Mouse (Mus musculus) c-Kit-positive CD71-negative TER-119-negative erythroid progenitor cells, embryonic 14.5 days (primary cell): ENCODE results near the gene Rsrc1.

Source experiments
- DNase-seq: peaks from one replicate; pipeline ENCODE4 v3.0.0-alpha.2; 2013; ENCODE audit warnings: low read depth

Gene Rsrc1

GRCm38 (mm10) chr3:66981101-66981661, at the start of gene Rsrc1:
Rsrc1 (plus strand) TSS chr3:66981390.
- DNase-seq, result no peak

DNA sequence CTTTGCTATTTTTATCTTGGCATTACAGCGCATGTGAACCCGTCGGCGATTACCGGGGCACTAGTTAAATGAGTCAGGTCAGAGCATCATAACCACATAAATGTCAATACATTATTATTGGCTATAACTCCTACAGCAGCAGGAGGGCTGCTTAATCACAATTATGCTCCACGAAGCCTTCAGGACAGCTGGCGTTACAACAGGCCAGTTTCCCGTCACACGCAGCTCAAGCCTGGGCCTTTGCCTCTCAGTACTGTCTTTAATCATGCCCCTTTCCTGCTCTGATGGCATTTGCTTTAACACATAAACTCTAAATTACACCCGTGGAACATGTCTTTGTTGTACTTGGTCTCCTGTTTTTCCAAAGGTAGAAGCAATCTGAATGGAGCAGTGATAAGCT, 41.5 kb upstream of the Rsrc1 start:
- DNase-seq, result no peak

GRCm38 (mm10) chr3:66955126-66955525, 26.1 kb upstream of the Rsrc1 start:
- no peak for DNase-seq

- DNase-seq, result no peak
Measured at GRCm38 (mm10) chr3:66959972-66960371, 21.2 kb upstream of the Rsrc1 start.

- no peak for DNase-seq
Measured at GRCm38 (mm10) chr3:66964884-66965283, 16.3 kb upstream of the Rsrc1 start.

GRCm38 (mm10) chr3:66967508-66967907, 13.7 kb upstream of the Rsrc1 start:
- no peak for DNase-seq

DNA sequence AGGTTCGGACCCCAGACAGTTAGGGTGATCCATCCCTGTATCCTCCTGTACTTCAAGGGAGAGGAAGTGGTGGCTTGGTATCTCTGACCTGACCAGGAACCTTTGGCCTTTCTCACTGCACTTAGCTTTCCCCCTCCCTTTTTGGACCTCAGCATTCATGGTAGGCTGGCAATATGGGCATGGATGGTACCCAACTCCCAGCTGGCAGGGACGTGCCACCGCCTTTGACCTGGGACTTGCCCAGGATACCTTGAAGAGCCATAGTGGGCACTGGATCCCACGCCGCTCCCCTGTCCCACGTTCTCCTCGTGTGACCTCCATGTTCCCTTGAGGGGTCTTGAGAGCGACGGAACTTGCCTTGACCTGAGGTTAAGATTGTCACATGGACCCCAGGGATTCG, 10.9 kb upstream of the Rsrc1 start:
- DNase-seq, result no peak

GRCm38 (mm10) chr3:66970661-66971331, 10.4 kb upstream of the Rsrc1 start:
- no peak for DNase-seq

DNA sequence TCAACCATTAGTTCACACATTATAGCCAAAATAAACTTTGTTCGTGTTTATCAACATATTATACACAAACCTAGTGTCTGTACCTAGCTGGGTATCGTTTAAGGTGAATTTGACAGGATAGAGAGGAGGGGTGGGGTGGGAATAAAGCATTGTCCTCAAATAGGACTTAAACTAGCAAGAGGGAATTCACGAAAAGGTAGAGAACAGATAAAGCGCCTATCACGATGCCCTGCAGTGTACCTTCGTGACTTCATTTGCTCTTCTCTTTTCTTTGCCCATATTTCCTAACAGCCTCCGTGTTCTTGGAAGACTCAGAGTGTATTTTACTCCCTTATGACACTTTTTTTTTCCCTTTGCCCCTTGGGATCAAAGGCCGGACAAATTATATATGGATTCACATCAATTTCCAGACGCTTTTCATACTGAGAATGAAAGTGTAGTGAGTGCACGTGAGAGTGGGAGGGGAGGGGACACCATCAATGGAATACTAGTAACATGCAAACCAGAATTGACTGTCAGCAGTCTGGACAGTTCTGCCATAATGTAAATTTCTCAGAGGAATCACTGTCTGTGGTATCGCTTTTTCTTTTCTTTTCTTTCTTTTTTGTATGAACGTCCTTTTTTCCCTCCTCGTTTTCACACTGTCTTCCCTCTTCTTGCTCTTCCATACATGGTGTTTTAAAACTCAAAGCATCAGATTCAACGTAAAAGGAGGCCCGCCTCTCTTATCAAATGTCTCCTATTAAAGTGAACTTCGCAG, 8.8 kb upstream of the Rsrc1 start:
- no peak for DNase-seq

DNA sequence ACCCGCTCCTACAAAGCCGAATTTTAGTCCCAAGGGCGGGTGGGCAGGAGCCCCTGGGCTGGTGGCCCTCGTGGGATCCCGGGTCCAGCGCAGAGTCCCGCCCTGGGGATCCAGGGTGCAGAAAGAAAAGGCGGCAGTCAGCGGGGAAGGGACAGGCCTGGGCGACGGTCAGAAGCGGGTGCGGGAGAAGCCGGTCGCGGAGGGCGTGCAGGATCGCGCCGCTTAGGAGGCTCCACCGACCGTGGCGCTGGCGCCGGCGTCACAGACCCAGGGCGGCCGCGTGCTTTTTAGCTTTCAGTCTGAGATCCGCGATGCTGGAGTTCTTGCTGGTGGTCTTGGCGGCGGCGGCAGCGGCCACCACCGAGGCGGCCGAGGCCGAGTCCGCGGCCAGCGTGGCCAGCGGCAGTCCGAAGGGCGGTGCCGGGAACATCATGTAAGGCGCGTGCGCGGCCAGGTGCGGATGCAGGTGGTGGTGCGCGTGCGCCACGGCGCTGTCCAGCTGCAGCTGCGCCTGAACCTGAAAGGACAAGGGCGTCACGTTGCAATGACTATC, 7.7 kb upstream of the Rsrc1 start:
- no peak for DNase-seq

- DNase-seq, result no peak
Measured at GRCm38 (mm10) chr3:66974501-66974900, 6.7 kb upstream of the Rsrc1 start.

DNA sequence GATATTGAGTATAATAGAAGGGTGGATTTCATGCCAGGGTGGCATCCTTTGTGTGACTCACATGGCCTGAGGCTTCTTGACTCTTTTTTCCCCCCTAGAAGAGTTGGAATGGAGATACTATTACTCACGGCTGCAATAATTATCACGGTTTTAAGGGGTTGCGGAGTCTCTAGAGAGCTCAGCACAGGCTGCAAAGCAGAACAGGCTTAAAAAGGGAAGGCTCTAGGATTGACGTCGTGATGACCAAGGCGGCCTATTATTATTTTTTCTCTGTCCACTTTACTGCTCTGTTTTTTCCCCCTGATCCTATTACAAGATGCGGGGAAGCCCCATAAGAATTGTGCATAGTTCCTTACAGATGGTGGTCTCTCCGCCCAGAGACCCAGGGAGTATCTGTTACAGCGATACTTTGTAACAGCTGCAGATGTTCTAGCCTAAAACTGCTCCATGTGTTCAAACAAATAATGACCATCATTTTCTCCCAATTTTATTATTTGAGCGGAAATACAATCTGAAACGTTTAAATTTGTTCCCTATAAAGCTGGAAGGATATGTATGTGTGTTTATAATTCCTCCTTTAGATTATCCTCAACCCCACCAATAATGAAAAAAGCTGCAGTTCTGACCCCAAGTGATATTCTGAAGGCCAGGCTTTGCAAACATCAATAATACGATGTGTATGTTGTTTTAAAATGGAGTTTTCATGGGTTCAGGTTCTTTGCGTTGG, 4.1 kb upstream of the Rsrc1 start:
- no peak for DNase-seq

DNA sequence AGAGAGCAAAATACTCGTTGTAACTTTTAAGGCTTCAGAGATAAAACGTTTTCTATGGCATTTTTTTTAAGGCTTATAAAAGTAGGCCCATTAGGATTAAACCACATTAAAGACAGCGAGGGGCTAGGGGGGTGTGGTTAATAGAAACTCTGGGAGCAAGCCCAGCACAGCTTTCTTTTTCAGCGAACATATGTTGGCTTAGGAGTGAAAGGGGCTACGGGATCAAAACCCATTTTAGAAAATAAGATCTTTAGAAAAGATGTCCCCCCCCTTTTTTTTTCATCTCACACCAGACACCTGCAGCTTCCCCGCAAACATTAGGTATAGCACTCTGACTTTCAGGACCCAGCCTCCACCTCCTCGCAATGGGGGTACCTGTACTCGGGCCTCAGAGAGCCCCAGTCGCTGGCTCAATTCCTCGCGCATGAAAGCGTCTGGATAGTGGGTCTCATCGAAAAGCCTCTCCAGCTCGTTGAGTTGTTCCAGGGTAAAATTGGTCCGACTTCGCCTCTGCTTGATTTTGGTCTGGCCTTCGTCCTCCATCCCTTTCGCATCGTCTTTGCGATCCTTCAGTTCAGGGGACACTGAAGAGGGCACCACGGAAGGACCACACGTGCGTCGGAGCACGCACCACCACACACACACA, 3.3 kb upstream of the Rsrc1 start:
- DNase-seq, result no peak

GRCm38 (mm10) chr3:66978457-66979381, 2.5 kb upstream of the Rsrc1 start:
- DNase-seq, result no peak

- DNase-seq, result no peak
Measured at GRCm38 (mm10) chr3:66979491-66979890, 1.7 kb upstream of the Rsrc1 start.

- no peak for DNase-seq
Measured at GRCm38 (mm10) chr3:66980111-66980975, 847 bp upstream of the Rsrc1 start.

DNA sequence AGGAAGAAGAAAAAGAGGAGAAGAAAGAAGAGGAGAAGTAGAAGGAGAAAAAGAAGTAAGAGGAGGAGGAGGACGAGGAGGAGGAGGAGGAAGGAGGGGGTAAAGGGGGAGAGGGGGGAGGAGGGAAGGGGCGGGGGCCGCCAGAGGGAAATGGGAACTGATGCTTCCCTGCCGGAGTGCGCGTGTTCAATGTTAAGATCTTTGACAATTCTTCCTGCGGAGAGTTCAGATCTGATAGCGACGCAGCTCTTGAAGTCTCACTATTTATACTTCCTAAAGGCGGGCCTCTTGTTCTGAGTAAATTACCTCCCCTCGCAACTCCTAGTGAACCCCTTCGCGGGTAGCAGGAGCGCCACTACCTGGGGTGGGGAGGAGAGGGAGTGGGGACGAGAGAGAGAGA, 516 bp downstream of the Rsrc1 start, which contains the start of gene Shox2:
Gene Shox2, minus strand, starts transcription at position 66 of the 400 bp plus-strand sequence.
- no peak for DNase-seq

DNA sequence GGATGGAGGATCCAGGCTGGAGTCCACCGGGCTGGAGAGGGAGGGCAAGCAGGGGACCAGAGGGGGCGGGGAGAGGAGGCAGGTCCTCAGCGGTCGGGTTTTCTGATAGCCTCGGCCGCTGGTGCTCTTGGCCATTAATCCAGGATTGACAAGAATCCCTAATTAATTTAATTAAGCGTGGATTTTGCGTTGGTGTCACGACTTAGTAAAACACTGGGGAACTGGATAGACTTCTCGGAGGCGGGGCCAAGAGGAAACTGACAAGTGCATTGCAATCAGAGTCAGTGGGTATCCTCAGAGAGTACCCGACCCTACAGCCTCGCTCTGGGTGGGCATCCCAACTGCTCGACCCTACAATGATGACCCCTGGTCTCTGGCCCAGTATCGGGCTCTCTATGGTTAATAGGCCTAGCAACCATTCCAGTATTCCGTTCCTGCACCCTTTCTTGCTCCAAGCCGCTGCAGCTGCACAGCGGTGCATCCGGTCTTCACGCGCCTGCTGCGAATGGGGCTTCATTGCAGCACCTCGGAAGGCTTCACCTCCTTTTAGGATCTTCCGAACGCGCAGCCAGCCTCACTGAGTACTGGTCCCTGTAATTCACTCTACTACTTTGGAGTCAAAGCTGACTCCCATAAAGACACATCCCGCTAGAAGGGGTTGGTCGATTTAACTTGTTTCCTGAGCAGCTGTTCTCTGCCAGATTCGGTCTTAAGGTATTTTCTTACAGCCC, 1.2 kb downstream of the Rsrc1 start:
- no peak for DNase-seq

DNA sequence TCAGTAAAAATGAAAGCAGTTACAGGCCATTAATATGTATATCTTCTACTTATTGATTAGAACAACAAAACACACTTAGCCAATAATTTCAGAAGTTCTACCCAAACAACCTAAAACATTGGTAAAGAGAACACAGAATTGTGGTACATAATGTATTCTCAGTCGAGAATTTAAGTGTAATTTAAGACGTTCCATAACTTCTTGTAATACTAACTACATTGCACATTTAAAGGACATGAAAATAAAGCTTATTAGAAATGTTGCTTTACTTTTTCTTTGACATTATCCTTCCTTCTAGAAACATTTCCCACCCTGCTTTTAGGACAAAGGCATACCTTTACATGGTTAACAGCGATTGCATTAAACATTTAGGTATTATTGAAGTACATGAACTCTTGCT, 2.3 kb downstream of the Rsrc1 start:
- no peak for DNase-seq
